Mouse (Mus musculus): ENCODE data around the gene Aqp1.

DNA sequence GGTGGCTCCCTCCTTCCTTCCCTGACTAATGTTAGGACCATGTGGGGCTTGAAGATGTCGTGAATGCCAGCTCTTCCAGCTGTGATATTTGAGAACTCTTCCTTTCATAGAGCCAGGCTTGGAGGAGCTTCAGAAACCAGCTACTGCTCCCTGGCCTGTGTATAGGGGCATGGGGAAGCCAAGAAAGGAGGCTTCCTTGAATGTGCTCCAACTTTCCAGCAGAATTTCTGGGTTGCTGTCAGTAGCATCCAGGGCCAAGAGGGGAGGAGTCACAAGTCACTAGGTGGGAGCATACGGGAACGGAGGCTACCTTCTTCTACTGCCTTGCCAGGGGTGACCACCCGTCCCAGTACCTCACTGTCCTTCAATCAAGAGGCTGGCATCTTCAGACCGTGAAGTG is 40.3 kb downstream of the Aqp1 start:
- no peak for TF ChIP-seq CTCF (IDR thresholded peaks at IDR 0.05)
- TF ChIP-seq EP300 (IDR thresholded peaks at IDR 0.05): no peak

Measured in lung, postnatal 0 days (tissue).